Mouse (Mus musculus) T-cell, adult 2 months (primary cell): ENCODE data around the gene Gja5.

Experiments used
- DNase-seq: peaks from one replicate; pipeline ENCODE4 v3.0.0; 2022; ENCODE audit warnings: low spot score

Gja5 gene

DNA sequence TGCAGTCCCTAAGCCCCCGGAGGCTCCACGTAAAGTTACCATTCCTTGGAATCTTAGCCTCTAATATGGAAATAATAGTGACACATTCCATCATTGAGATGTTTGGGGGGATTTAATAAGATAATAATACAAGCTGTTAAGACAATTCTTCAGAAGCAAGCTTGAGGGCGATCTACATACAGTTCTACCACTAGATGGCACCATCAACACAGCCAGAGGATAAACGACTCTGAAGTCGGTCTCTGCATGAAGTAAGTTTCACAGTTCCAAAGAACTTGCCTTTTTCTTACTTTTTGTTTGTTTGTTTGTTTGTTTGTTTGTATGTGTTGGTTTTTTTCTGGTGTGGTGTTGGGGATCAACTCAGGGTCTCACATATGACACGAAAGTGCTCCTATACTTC, 31.7 kb downstream of the Gja5 start:
- peak; percentile 13 for DNase-seq

DNA sequence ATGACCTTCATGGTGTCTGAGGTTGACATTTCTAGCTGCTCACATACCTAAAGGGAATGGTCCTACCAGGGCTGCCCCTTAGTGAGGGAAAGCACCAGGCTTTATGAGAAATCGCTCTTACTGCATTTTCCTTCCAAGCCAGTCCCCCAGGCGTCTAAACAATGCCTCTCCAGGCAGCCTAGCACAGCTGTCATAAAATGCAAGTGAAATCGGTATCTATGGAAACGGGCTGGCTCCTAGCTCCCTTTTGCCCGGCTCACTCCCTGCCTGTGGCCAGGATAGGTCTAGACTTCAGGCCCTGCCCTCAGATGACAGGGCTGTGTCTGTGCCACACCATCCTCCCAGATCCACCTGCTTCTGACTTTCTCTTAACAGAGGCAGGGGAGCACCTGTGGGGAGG, 33.1 kb downstream of the Gja5 start:
- DNase-seq: no peak

DNA sequence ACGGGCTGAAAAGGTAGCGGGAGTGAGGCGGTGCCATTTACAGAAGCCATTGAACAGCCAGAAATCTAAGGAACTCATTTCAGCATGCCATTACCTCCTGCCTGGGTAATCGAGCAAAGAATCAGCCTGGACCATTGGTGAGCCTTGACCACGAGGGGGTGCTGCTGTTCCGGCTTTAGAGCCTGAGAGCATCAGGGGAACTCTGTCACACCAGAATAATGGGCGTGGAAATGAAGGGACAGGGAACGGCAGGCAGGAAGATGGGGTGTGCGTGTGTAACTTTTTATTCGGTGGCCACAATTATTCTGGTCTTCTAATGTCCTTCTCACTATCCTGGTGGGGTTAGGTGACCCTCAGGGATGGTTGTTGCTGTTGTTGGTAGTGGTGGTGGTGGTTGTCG, 34.2 kb downstream of the Gja5 start:
- DNase-seq: peak; percentile 74

DNA sequence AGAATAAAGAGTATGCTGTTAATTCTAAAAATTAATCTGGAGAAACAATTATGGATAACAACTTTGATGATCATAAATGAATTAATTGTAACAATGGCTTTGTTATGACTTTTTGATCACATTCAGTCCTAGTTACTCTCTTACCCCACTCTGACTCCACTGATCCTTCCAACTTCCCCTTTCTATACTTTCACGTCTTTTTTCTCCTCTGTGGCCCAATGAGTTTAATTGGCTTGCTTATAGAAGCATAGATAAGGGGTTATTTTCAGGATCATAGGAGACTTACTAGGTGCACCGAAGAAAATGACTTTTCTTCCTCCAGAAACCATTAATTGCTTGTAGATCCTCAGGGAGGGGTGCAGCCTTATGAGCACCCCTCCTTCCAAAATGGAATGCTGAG, 38.2 kb downstream of the Gja5 start:
- no peak for DNase-seq

DNA sequence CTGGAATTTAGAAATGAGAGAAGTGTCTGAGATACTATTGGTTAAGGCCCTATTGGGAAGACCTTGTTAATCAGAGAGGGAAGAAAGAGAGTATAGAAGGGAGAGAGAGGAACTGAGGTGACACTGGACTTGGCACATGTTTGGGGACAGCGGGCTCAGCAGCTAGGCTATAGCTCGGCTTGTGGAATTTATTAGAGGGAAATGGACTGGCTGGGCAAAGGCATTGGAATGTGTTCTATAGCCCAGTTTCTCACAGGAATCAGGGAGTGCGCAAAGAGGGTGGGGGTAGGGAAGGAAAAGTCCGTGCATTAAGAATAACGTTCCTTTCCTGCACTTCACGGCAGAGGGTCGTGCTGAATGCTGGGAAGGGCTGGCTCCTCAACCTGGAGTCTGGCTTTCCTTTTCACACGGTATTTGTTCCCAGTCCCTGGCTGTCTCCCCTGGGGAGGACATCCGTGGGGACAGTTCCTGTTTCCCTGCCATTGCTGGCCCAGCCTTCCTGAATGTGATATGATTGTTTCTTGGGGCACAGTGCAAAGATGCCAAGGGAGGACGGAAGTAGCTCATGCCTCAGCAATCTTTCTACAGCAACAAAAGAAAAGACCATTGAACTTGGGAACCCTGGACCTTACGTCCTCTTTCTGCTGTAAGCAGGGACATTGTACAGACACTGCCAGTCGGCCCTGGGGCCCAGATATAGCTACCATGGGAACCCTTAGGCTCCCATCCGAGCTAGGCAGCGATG, 49.2 kb downstream of the Gja5 start:
- DNase-seq: no peak

DNA sequence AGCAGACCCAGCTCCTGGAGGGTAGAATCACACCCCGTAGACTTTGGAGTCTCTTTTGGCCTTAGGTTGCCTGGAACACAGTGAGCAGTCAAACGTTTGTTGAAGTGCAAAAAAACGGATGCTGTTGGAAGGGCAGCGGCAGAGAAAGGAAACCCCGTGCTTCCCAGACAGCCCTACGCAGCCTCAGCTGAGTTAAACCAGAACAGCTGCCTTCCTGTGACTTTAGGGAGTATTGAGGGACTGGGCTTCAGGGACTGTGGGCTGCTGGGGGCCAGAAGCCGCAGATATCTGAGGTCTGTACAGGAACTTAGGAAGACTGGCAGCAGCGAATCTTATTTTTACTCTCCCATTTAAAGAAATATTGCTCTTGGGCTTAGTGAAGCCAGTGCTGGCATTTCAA, 56.1 kb downstream of the Gja5 start:
- no peak for DNase-seq

DNA sequence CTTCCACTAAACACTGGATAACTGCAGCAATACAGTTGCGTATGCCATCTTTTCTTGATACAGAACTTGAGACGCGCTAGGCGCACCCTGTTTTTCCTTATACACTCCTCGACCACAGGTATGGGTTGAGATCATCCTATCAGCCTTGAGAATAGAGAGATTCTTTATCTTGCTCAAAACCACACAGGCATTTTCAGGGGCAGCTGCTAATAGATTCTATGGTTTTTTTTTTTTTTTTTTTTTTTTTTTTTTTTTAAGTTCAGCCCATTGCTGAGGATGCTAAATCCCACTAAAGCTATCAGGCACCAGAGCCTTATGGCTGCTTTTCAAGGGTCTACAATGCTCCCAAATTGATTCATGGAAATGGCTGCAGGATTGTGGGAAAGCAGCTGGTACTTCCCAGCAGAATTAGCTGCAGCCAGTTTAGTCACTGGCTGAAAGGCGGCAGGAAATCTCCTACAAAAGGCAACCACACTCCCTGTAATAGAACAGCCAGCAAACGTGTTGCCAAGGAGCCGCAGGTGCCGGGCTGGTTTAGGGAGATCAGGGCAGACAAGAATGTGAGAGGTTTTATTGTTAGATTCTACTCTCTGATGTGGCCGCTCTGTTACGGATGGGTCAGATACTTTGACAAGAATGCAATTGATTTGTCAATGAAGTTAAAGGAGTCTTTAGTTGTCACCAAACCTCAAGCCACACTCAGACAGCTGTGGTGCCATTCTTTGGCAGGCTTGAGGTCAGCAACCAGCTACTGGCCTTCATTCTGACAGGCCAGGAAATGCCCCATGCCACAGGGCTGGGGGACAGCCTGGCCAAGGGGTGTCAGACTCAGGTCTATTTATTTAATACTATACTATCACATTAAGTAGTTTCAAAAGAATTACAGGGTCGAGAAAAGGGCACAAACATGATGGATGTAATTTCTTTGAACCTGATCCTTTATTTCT, 58.9 kb downstream of the Gja5 start:
- DNase-seq: no peak

DNA sequence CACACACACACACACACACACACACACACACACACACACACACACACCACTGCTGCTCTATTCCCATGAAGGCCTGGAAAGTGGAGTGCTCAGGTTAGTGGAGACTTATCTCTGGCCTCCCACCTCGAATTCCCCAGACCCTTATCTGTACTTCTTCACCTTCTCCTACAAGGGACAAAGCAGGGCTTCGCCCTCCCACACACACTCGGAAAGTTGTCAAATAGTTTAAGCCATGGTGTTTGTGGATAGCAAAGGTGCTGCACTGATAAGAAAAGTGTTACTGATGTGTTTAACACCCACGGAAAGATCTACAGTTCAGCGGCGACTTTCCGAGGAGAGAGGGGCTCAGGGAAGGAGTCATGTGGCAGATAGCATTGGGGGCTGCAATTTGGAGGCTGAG, 66.5 kb downstream of the Gja5 start:
- no peak for DNase-seq

DNA sequence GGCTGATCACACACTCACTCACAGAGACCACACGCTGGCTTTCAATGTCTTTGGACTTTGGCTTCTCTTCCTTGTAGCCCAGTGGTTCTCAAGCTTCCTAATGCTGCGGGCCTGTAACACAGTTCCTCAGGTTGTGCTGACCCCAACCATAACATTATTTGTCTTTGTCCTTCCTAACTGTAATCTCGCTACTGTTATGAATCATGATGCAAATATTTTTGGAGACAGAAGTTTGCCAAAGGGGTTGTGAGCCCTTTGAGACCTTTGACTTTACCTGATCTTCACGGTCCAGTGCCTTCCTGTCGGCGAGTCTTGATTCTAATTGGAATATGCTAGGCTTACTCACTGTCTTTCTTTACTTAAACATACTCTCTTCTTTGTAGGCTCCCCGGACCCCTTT, 70.0 kb downstream of the Gja5 start:
- no peak for DNase-seq

DNA sequence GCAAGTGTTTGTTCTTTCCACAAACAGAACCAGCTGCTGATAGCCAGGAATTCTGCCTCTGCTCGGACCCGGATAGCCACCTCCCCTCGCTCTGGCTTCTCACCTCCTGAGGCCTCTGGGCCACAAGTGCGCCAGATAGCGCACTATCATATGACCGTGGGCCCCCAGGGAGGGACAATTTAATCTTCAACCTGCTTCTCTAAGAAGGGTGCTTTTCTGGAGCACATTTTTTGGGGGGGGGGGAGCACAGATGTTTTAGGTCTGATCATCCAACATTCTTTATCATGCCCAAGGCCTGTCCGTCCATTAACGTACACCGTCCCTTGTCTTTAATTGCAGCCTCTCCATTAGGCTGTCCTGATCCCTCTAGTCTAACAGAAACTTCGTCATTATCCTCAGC, 71.1 kb downstream of the Gja5 start:
- no peak for DNase-seq

DNA sequence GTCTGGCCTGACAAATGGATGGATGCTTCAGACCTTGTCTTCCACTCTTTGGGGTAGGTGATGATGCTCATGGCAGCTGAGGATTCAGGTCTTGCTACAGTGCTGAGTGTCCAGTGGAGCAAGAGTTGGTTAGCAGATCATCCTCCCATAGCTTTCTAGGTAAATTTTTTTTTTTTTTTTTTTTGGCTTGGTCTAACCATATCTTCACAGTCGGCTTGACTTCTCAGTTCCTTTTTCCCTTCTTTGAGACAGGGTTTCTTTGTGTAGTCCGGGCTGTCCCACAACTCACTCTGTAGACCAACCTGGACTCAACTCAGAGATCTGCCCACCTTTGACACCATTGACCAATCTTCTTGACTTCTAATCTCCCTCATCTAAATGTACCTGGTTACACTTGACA, 73.0 kb downstream of the Gja5 start:
- DNase-seq: no peak

DNA sequence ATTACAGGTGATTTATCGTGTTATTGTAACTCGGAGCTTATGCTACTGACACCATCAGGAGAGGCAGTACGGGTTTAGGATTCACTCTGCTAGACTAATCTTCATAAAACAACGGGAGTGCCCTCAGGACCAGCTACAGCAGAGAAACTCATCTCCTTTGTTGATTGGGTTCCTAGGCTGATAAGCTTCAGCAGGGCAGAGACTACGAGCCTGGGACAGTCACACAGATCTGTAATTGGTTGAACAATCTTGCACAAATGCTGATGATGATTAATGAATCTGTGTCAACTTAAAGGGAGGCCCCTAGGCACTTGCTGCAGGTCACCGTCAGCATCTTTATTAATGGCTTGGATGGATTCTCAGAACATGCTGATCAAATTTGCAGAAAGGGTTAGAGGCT, 74.0 kb downstream of the Gja5 start:
- no peak for DNase-seq

DNA sequence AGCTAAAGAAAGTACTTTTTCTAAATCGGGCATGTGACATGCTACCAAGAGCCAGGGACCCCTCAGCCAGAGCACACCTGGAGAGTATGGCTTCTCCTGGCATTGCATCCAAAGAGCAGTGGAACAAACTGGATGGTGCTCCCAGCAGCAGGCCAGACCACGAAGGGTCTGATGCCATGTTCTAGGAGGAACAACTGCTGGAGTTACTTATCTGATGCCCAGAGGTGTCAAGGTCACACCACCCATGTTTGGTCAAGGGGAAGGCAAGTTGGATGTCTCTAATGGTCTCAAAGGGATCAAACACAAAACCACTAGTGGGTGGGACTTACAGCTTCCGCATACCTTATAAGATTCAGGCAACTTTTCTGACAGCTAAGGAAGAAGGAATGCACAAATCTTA, 74.5 kb downstream of the Gja5 start:
- DNase-seq: no peak

DNA sequence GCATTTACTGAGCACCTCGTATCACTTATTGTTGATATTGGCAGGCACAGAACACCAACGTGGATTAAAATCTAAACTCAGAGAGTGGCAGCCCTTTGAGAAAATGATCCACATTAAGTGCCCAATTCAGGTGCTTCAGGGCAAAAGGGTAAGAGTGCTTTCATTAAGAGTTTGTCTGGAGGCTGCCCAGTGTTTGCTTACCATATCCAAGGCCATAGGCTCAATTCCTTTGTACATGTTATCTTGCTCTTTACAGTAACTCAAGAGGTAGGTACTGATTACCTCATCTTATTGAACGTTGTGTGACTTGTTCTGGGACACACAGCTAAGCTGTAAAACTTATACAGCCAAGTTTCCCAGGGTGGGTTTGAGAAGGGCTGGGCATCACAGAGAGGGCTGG, 77.3 kb downstream of the Gja5 start:
- DNase-seq: no peak

DNA sequence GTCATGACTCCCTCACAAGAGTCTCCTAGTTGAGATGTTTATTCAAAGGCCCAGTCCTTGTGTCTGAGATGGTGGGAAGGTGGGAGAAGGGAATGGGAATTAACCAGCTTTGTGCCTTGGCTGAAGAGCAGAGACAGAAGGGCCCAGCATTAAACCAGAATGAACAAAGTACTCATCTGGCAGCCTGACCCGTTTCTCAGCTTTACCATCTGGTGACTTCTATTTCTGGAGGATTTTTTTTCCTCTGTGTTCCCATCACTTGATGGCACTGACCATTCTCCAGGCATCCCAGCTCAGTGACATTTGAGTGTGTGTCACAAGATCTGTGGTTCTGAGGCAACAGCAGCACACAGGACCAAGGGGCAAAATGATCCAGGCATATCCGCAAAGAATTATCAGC, 78.2 kb downstream of the Gja5 start:
- DNase-seq: no peak

DNA sequence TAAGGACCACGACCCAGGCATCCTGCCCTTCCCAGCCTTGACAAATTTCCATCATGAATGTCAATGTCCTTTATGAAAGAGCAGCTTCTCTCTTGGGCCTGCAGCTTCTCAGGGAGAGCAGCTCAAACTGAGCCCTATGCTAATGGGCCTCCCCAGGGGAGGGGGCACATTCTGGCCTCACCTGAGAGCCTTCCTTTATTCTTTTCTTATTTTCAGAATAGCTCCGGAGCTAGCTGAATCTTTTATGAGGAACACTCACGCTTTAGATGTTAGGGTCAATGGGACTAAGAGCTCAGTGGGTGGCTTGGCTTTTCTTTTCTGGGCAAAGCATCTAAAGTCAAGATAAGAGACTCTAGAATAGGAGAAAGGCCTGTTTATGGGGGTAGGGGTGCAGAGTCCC, 88.0 kb downstream of the Gja5 start:
- DNase-seq: no peak

DNA sequence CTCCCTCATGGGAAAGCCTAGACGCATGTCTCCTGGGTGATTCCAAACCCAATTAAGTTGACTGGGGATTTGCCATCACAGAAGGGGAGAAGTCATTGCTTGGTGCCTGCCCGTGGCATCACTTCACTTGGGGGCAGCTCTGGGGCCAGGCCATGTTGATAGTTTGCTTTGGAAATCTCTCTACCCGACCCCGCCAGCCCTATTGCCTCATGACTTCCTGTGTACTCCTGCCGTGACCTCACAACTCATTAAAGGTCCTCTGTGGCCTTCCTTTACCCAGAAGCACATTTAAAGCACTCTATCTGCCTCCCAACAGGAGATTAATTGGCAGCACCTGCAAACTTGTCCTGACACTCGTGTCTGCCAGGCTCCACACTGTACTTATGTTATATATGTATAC, 93.3 kb downstream of the Gja5 start:
- no peak for DNase-seq

DNA sequence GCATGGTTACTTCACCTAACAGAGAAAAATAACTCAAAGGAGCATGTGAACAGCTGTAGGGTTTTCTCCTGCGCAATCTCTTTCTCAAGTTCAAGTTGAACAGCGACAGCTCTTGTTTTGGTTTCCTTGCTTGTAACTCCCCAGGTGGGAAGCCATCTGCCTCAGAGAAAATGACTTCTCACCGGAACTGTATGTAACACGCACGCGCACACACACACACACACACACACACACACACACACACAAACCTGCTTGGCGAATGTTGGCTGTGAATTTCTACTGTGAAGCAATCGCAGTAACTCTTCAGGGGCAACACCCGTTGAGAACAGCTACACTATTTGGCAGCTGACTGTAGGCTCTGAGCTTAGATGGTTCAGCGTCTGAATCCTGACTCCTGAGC, 98.6 kb downstream of the Gja5 start:
- DNase-seq: no peak

DNA sequence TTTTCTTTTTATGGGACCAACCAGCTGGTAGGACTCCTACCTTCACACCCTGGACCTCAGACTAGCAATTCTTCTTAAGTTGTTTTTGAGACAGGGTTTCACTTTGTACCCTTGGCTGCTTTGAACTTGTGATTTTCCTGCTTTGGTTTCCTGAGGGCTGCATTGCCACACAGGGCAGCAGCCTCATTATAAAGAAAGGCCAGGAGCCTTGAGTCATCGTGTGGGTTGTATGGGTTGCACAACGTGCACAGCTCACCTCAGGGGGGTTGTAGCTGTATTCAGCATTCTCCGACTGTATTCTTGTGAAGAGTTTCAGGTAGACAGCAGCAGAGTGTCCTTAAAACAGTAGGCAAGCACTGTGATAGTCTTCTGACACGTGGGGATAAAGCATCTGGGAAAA, 100.0 kb downstream of the Gja5 start:
- no peak for DNase-seq

DNA sequence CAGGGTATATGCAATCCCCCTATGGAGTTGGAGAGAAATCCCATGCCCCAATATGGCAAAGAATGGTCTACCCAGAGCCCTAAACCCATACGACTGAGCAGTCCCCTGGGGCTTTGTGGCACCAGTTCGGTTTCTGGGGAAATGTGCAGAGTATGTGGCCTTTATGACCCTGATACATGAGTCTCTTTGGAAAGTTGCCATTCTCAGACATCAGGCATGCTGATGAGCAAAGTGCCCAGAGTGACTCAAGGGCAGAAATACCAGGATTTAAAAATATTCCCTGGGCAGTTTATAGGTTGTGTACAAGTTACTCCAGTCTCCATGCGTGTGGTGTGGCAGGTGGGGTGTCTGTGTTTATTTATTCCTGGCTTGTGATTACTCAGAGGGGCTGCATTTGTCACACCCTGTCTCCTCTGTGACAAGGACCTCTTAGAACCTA, 102.5 kb downstream of the Gja5 start:
- no peak for DNase-seq

DNA sequence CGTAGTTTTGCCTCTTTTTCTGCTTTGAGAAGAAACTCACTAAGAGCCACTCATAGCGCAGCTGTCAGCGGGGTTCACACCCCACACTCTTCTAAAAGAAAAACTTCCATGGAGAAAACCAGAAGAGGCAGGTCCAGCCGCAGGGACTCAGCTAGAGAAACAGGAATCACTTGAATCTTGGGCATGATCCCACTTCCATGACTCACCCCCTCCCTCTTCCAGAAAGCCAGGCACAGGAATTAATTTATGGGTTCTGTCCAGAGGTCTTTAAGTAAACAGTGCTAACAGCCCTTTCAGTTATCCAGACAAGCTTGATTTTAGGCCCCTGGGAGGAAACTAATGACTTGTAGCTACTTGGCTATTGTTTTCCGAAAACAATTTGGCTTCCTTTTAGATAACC, 120.7 kb downstream of the Gja5 start:
- DNase-seq: no peak

DNA sequence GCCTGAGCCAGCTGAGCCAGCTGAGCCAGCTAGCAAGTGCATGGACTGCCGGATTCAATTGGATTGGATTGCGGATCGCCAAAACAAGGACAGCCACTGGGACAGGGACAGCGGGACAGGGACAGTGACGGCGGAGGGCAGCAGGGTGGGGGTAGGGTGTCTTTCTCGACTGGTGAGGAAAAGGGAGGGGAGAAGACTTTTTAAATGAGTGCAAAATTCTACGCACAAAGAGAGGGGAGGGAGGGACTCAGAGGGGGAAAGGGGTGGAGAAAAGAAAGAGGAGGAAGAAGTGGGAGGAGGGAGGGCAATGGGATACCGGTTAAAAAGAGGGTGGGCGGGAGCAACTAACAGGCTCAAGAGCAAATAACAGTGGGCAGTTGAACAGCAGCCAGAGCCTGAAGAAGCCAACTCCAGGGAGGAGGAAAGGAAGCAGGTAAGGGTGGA, 127.6 kb downstream of the Gja5 start:
- no peak for DNase-seq

DNA sequence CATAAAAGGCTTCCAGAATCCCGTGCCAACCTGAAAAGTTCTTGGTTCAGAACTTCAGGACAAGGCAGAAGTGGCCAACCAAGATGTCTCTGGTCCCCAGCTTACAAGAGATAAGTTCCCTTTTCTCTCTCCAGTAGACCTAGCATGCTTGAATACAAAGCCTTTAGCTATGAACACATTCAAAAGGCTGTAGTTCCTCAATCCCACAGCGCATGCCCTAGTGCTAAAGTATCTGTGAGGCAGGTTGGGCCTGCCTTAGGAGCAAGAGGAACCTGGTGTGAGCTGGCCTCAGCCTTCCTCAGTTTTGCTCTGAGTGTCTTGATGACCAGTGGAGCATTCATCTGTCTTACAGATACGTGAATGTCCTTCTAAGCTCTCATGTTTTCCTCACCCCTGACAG, 131.1 kb downstream of the Gja5 start:
- DNase-seq: no peak
